Mouse (Mus musculus): ENCODE measurements around the gene Maml3. TPM values are rescaled to one million over a fixed set of nuclear protein-coding genes. Genes with fewer than 3 reads are reported as not detected.

Maml3 gene
- polyA plus RNA-seq, 1 experiment = 12.7 TPM

GRCm38 (mm10) chr3:51839353-51839715, 265.5 kb downstream of the Maml3 start:
- DNase-seq (ENCODE audit: low read depth) = no peak
- TF ChIP-seq POLR2A (IDR thresholded peaks at IDR 0.05; ENCODE audit: borderline replicate concordance, extremely low read depth, insufficient read depth, insufficient read length, poor library complexity, severe bottlenecking) = no peak
- TF ChIP-seq CTCF (IDR thresholded peaks at IDR 0.05; ENCODE audit: borderline replicate concordance, extremely low read depth, insufficient read depth, insufficient read length) = no peak

- DNase-seq (ENCODE audit: low read depth) = no peak
- TF ChIP-seq CTCF (IDR thresholded peaks at IDR 0.05; ENCODE audit: borderline replicate concordance, extremely low read depth, insufficient read depth, insufficient read length) (no peak), POLR2A (IDR thresholded peaks at IDR 0.05; ENCODE audit: borderline replicate concordance, extremely low read depth, insufficient read depth, insufficient read length, poor library complexity, severe bottlenecking) (no peak)
These were observed 266.1 kb downstream of the Maml3 start for GRCm38 (mm10) chr3:51838696-51839352.

GRCm38 (mm10) chr3:51832985-51833384, 271.9 kb downstream of the Maml3 start:
- DNase-seq (ENCODE audit: low read depth) = peak; percentile 89
- TF ChIP-seq POLR2A (IDR thresholded peaks at IDR 0.05; ENCODE audit: borderline replicate concordance, extremely low read depth, insufficient read depth, insufficient read length, poor library complexity, severe bottlenecking) (no peak), CTCF (IDR thresholded peaks at IDR 0.05; ENCODE audit: borderline replicate concordance, extremely low read depth, insufficient read depth, insufficient read length) (no peak)

GRCm38 (mm10) chr3:51830821-51831429, 274.0 kb downstream of the Maml3 start:
- no peak for DNase-seq (ENCODE audit: low read depth)
- no peak for TF ChIP-seq POLR2A (IDR thresholded peaks at IDR 0.05; ENCODE audit: borderline replicate concordance, extremely low read depth, insufficient read depth, insufficient read length, poor library complexity, severe bottlenecking)
- no peak for TF ChIP-seq CTCF (IDR thresholded peaks at IDR 0.05; ENCODE audit: borderline replicate concordance, extremely low read depth, insufficient read depth, insufficient read length)

- no peak for DNase-seq (ENCODE audit: low read depth)
- TF ChIP-seq POLR2A (IDR thresholded peaks at IDR 0.05; ENCODE audit: borderline replicate concordance, extremely low read depth, insufficient read depth, insufficient read length, poor library complexity, severe bottlenecking) (no peak), CTCF (IDR thresholded peaks at IDR 0.05; ENCODE audit: borderline replicate concordance, extremely low read depth, insufficient read depth, insufficient read length) (no peak)
These were observed 279.3 kb downstream of the Maml3 start for GRCm38 (mm10) chr3:51825530-51825929.

GRCm38 (mm10) chr3:51824506-51824905, 280.4 kb downstream of the Maml3 start:
- no peak for DNase-seq (ENCODE audit: low read depth)
- TF ChIP-seq POLR2A (IDR thresholded peaks at IDR 0.05; ENCODE audit: borderline replicate concordance, extremely low read depth, insufficient read depth, insufficient read length, poor library complexity, severe bottlenecking) = no peak
- no peak for TF ChIP-seq CTCF (IDR thresholded peaks at IDR 0.05; ENCODE audit: borderline replicate concordance, extremely low read depth, insufficient read depth, insufficient read length)

- DNase-seq (ENCODE audit: low read depth) = no peak
These were observed 283.3 kb downstream of the Maml3 start for GRCm38 (mm10) chr3:51821551-51821950.

GRCm38 (mm10) chr3:51819109-51819508, 285.8 kb downstream of the Maml3 start:
- no peak for TF ChIP-seq CTCF (IDR thresholded peaks at IDR 0.05; ENCODE audit: borderline replicate concordance, extremely low read depth, insufficient read depth, insufficient read length)
- DNase-seq (ENCODE audit: low read depth) = no peak

More at GRCm38 (mm10) chr3:51821551-51821950, 283.3 kb downstream of the Maml3 start:
- TF ChIP-seq CTCF (IDR thresholded peaks at IDR 0.05; ENCODE audit: borderline replicate concordance, extremely low read depth, insufficient read depth, insufficient read length) (no peak), POLR2A (IDR thresholded peaks at IDR 0.05; ENCODE audit: borderline replicate concordance, extremely low read depth, insufficient read depth, insufficient read length, poor library complexity, severe bottlenecking) (no peak)

- DNase-seq (ENCODE audit: low read depth) = peak; percentile 74
These were observed 287.0 kb downstream of the Maml3 start for GRCm38 (mm10) chr3:51817919-51818318.

GRCm38 (mm10) chr3:51817329-51817728, 287.5 kb downstream of the Maml3 start:
- DNase-seq (ENCODE audit: low read depth) = peak; percentile 52
- TF ChIP-seq CTCF (IDR thresholded peaks at IDR 0.05; ENCODE audit: borderline replicate concordance, extremely low read depth, insufficient read depth, insufficient read length) (no peak), POLR2A (IDR thresholded peaks at IDR 0.05; ENCODE audit: borderline replicate concordance, extremely low read depth, insufficient read depth, insufficient read length, poor library complexity, severe bottlenecking) (no peak)

More at GRCm38 (mm10) chr3:51817919-51818318, 287.0 kb downstream of the Maml3 start:
- no peak for TF ChIP-seq POLR2A (IDR thresholded peaks at IDR 0.05; ENCODE audit: borderline replicate concordance, extremely low read depth, insufficient read depth, insufficient read length, poor library complexity, severe bottlenecking)
- TF ChIP-seq CTCF (IDR thresholded peaks at IDR 0.05; ENCODE audit: borderline replicate concordance, extremely low read depth, insufficient read depth, insufficient read length) = no peak

GRCm38 (mm10) chr3:51816517-51817285, 288.2 kb downstream of the Maml3 start:
- DNase-seq (ENCODE audit: low read depth) = peak; percentile 37
- TF ChIP-seq CTCF (IDR thresholded peaks at IDR 0.05; ENCODE audit: borderline replicate concordance, extremely low read depth, insufficient read depth, insufficient read length) (no peak), POLR2A (IDR thresholded peaks at IDR 0.05; ENCODE audit: borderline replicate concordance, extremely low read depth, insufficient read depth, insufficient read length, poor library complexity, severe bottlenecking) (no peak)

Data from brain, embryonic 14.5 days (tissue).